Mouse (Mus musculus): Measurements from ENCODE around the gene Fbxl17. TPM values are rescaled to one million over a fixed set of nuclear protein-coding genes. Genes with fewer than 3 reads are reported as not detected.

The Fbxl17 gene
- polyA plus RNA-seq, 1 experiment from 2014 or later, result 4.4 TPM

DNA sequence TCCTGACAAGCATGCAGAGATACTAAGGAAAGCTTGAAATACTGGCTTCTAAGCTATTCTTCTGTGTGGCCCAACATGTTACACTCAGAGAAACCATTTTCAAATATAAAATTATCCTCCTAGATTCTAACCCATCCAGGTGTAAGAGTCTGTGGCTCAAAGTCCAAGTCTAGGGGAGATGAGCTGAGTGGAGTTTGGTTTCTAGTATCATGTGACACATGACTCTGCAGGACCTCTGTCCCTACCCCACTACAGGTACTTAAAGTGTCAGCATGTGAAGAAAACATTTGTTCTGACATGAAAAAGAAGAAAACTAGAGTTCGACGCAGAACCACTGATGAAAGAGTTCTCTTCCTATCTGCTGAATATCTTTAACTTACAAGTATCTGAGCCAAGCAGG, 89.7 kb downstream of the Fbxl17 start:
- WGBS, result 92% methylated on average over 2 of the region's 2 CpGs
- Histone ChIP-seq H3K9me3 (replicated peaks) (no peaks in the 10 kb centered on the region), H3K27me3 (ENCODE audit: low read depth, poor library complexity, severe bottlenecking) (no peaks in the 10 kb centered on the region), H3K4me3 (no peak overlapping the region), H3K4me1 (peaks cover 17% of the 10 kb centered on the region), H3K36me3 (peaks cover 12% of the 10 kb centered on the region; the same call in 1 of the 2 replicates), H3K27ac (no peak overlapping the region)
- DNase-seq (ENCODE audit: low spot score), result no peak

DNA sequence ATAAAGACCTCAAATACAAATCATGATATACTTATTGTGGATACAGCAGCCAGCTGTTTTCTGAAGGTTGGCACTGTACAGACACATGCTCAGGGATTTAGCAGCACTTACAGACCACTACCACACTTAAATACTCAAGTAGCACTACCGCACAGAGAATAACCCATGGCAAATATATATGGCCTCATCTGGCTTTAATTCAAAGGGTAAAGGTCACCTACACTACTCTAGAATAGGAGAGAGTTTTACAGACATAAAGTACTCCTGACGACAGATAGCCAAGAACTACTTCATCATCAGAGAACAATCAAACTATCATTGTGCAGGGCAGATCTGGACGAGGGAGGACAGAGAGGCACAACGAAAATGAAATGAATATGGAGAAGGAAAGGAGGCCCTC, 93.9 kb downstream of the Fbxl17 start:
- no peaks in the 10 kb centered on the region for H3K9me3 ChIP-seq (replicated peaks)
- 24% methylated on average over 4 of the region's 4 CpGs for WGBS
- DNase-seq (ENCODE audit: low spot score), result no peak
- no peaks in the 10 kb centered on the region for H3K27me3 ChIP-seq (ENCODE audit: low read depth, poor library complexity, severe bottlenecking)
- H3K4me3 ChIP-seq, result no peak overlapping the region
- no peaks in the 10 kb centered on the region for H3K36me3 ChIP-seq
- no peak overlapping the region for H3K27ac ChIP-seq
- H3K4me1 ChIP-seq, result peaks cover 48% of the 10 kb centered on the region

- Histone ChIP-seq H3K4me1 (peaks cover 48% of the 10 kb centered on the region), H3K4me3 (no peak overlapping the region), H3K36me3 (no peaks in the 10 kb centered on the region), H3K9me3 (replicated peaks) (no peaks in the 10 kb centered on the region), H3K27me3 (ENCODE audit: low read depth, poor library complexity, severe bottlenecking) (no peaks in the 10 kb centered on the region), H3K27ac (no peak overlapping the region)
- DNase-seq (ENCODE audit: low spot score), result no peak
- 72% methylated on average over 4 of the region's 4 CpGs for WGBS
Measured at GRCm38 (mm10) chr17:63405471-63405870, 94.3 kb downstream of the Fbxl17 start.

- DNase-seq (ENCODE audit: low spot score), result no peak
- WGBS, result 82% methylated on average over 2 of the region's 2 CpGs
Measured at GRCm38 (mm10) chr17:63404968-63405367, 94.8 kb downstream of the Fbxl17 start.

DNA sequence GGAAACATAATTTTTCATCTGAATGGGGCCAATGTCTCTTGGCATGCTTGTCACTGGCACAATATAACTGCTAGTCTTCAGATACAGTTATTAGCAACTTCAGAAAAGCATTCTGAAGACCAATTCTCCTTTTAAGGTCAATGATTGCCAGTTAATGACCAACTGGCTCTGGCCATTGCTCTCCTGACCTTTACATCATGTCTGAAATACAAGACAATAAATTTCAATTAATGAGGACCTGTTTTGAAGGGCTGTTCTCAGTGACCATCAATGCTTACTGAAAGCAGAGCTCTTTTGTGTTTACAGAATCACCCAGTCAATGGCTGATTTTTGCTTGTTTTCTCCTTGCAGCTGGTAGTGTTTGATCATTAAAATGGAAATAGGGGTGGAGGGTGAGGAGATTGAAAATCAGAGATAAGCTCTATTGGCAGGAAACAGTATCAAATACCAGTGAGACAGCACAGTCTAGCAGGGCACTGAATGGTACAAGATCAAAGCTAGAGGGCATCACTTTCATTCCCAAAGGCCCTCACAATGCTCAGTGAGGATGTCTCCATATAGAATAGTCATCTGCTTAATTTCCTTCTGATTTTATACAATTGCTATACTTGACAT, 95.9 kb downstream of the Fbxl17 start:
- no peak overlapping the region for H3K4me3 ChIP-seq
- H3K4me1 ChIP-seq, result peaks cover 48% of the 10 kb centered on the region
- H3K27ac ChIP-seq, result no peak overlapping the region
- no peak for DNase-seq (ENCODE audit: low spot score)
- H3K36me3 ChIP-seq, result no peaks in the 10 kb centered on the region
- no peaks in the 10 kb centered on the region for H3K27me3 ChIP-seq (ENCODE audit: low read depth, poor library complexity, severe bottlenecking)
- no peaks in the 10 kb centered on the region for H3K9me3 ChIP-seq (replicated peaks)

More at GRCm38 (mm10) chr17:63404968-63405367, 94.8 kb downstream of the Fbxl17 start:
- H3K4me3 ChIP-seq, result no peak overlapping the region
- H3K9me3 ChIP-seq (replicated peaks), result no peaks in the 10 kb centered on the region
- no peaks in the 10 kb centered on the region for H3K36me3 ChIP-seq
- H3K4me1 ChIP-seq, result peaks cover 48% of the 10 kb centered on the region
- no peaks in the 10 kb centered on the region for H3K27me3 ChIP-seq (ENCODE audit: low read depth, poor library complexity, severe bottlenecking)
- H3K27ac ChIP-seq, result no peak overlapping the region

GRCm38 (mm10) chr17:63402741-63403681, 96.8 kb downstream of the Fbxl17 start:
- Histone ChIP-seq H3K9me3 (replicated peaks) (no peaks in the 10 kb centered on the region), H3K4me3 (no peak overlapping the region), H3K36me3 (no peaks in the 10 kb centered on the region), H3K4me1 (peaks cover 48% of the 10 kb centered on the region), H3K27me3 (ENCODE audit: low read depth, poor library complexity, severe bottlenecking) (no peaks in the 10 kb centered on the region), H3K27ac (peak overlapping the region; percentile 66)
- 66% methylated on average over 13 of the region's 13 CpGs for WGBS
- DNase-seq (ENCODE audit: low spot score), result no peak

DNA sequence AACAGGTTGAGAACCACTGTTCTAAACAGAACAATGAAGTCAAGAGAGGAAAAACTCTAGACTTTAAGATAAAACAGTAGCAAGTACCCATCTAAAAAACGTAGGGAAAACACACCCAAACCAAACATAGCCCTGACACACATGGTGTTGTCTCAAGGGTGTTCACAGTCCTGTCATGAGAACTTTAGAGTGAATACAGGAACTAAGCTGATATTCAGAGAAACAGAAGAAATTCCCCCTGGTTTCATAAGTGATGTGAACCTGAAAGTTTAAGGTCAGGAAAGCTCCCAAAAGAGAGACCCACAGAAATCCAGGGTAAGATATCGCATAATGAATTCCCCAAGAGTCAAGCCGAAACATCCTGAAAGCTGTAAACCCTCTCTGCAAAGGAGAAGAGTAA, 97.6 kb downstream of the Fbxl17 start:
- Histone ChIP-seq H3K4me3 (no peak overlapping the region), H3K9me3 (replicated peaks) (no peaks in the 10 kb centered on the region), H3K36me3 (no peaks in the 10 kb centered on the region), H3K4me1 (peaks cover 48% of the 10 kb centered on the region), H3K27me3 (ENCODE audit: low read depth, poor library complexity, severe bottlenecking) (no peaks in the 10 kb centered on the region), H3K27ac (no peak overlapping the region)
- no peak for DNase-seq (ENCODE audit: low spot score)
- WGBS, result 77% methylated on average over 3 of the region's 3 CpGs

- Histone ChIP-seq H3K27ac (no peak overlapping the region), H3K9me3 (replicated peaks) (no peaks in the 10 kb centered on the region), H3K36me3 (no peaks in the 10 kb centered on the region), H3K27me3 (ENCODE audit: low read depth, poor library complexity, severe bottlenecking) (no peaks in the 10 kb centered on the region), H3K4me1 (peaks cover 36% of the 10 kb centered on the region), H3K4me3 (no peak overlapping the region)
- no peak for DNase-seq (ENCODE audit: low spot score)
- WGBS, result 85% methylated on average over 5 of the region's 5 CpGs
Measured at GRCm38 (mm10) chr17:63400640-63401039, 99.2 kb downstream of the Fbxl17 start.

- Histone ChIP-seq H3K4me1 (peaks cover 28% of the 10 kb centered on the region), H3K27ac (no peak overlapping the region), H3K9me3 (replicated peaks) (no peaks in the 10 kb centered on the region), H3K4me3 (no peak overlapping the region), H3K27me3 (ENCODE audit: low read depth, poor library complexity, severe bottlenecking) (no peaks in the 10 kb centered on the region), H3K36me3 (no peaks in the 10 kb centered on the region)
- DNase-seq (ENCODE audit: low spot score), result no peak
- WGBS, result 96% methylated on average over 8 of the region's 8 CpGs
Measured at GRCm38 (mm10) chr17:63399816-63400215, 100.0 kb downstream of the Fbxl17 start.

GRCm38 (mm10) chr17:63391506-63391905, 108.3 kb downstream of the Fbxl17 start:
- WGBS, result 90% methylated on average over 4 of the region's 4 CpGs
- no peak for DNase-seq (ENCODE audit: low spot score)
- H3K9me3 ChIP-seq (replicated peaks), result no peaks in the 10 kb centered on the region

DNA sequence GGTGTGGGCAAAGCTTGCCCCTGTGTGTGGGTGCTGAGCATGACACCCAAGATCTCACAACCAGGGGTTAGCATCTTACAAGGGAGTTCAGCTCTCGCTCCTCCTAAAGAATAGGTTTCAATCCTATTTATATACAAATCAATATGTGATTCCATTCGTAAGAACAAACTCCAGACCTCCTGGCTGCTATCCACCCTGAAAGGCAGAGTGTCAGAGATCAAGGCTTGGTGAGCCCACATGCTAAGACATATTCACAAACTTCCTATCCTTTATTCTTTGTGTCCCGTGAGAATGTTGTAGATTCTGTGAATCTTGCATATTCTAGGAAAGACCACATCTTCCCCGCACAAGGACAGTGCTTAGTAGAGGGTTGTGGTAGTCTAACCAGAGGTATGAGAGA, 108.9 kb downstream of the Fbxl17 start:
- H3K9me3 ChIP-seq (replicated peaks), result no peaks in the 10 kb centered on the region
- no peaks in the 10 kb centered on the region for H3K36me3 ChIP-seq
- 92% methylated on average over 4 of the region's 4 CpGs for WGBS
- no peaks in the 10 kb centered on the region for H3K4me1 ChIP-seq
- DNase-seq (ENCODE audit: low spot score), result no peak
- H3K27ac ChIP-seq, result no peak overlapping the region
- H3K27me3 ChIP-seq (ENCODE audit: low read depth, poor library complexity, severe bottlenecking), result no peaks in the 10 kb centered on the region
- no peak overlapping the region for H3K4me3 ChIP-seq

More at GRCm38 (mm10) chr17:63391506-63391905, 108.3 kb downstream of the Fbxl17 start:
- no peak overlapping the region for H3K4me3 ChIP-seq
- H3K4me1 ChIP-seq, result no peaks in the 10 kb centered on the region
- H3K36me3 ChIP-seq, result no peaks in the 10 kb centered on the region
- no peak overlapping the region for H3K27ac ChIP-seq
- H3K27me3 ChIP-seq (ENCODE audit: low read depth, poor library complexity, severe bottlenecking), result no peaks in the 10 kb centered on the region

- WGBS, result 90% methylated on average over 3 of the region's 3 CpGs
- Histone ChIP-seq H3K9me3 (replicated peaks) (no peaks in the 10 kb centered on the region), H3K4me3 (no peak overlapping the region), H3K4me1 (peaks cover 29% of the 10 kb centered on the region), H3K36me3 (peaks cover 5% of the 10 kb centered on the region), H3K27me3 (ENCODE audit: low read depth, poor library complexity, severe bottlenecking) (no peaks in the 10 kb centered on the region), H3K27ac (no peak overlapping the region)
- no peak for DNase-seq (ENCODE audit: low spot score)
Measured at GRCm38 (mm10) chr17:63370977-63371376, 128.8 kb downstream of the Fbxl17 start.

- no peaks in the 10 kb centered on the region for H3K27me3 ChIP-seq (ENCODE audit: low read depth, poor library complexity, severe bottlenecking)
- DNase-seq (ENCODE audit: low spot score), result no peak
- WGBS, result 74% methylated on average over 8 of the region's 8 CpGs
- no peaks in the 10 kb centered on the region for H3K9me3 ChIP-seq (replicated peaks)
- no peaks in the 10 kb centered on the region for H3K36me3 ChIP-seq
- no peak overlapping the region for H3K4me3 ChIP-seq
- H3K27ac ChIP-seq, result no peak overlapping the region
- peaks cover 32% of the 10 kb centered on the region for H3K4me1 ChIP-seq
Measured at GRCm38 (mm10) chr17:63369631-63370310, 130.0 kb downstream of the Fbxl17 start.
